Mouse (Mus musculus) cerebellum, adult 2 months (tissue): Measurements from ENCODE around the gene Col8a2. TPM values are rescaled to one million over a fixed set of nuclear protein-coding genes. Genes with fewer than 3 reads are reported as not detected.

Source experiments
- DNase-seq, 2 experiments: peaks; one replicate each; pipeline ENCODE4 v3.0.0; 2021
- H3K27ac ChIP-seq: fragments of 200-500 bp; 2 replicates; pipeline ENCODE4 v1.5.1; 2012; ENCODE audit warnings: low read length, control low read depth, inconsistent platforms; ENCODE audit not compliant: insufficient read depth
- H3K27me3 ChIP-seq: fragments of 200-500 bp; 2 replicates; pipeline ENCODE4 v1.6.1; 2012; ENCODE audit warnings: inconsistent platforms, mild to moderate bottlenecking, low read length, moderate library complexity; ENCODE audit not compliant: control insufficient read depth, insufficient read depth
- H3K4me1 ChIP-seq: fragments of 200-500 bp; 2 replicates; pipeline ENCODE4 v1.6.1; 2011; ENCODE audit warnings: low read length; ENCODE audit not compliant: control insufficient read depth, insufficient read depth
- H3K4me3 ChIP-seq: fragments of 200-500 bp; replicated peaks from 2 replicates; pipeline ENCODE3; 2011; ENCODE audit warnings: mild to moderate bottlenecking, low read depth, low read length, control low read depth; ENCODE audit not compliant: insufficient read depth
- CTCF ChIP-seq: fragments of 200-500 bp; IDR thresholded peaks from 2 replicates; pipeline ENCODE4 v1.5.1; 2011; ENCODE audit warnings: low read depth, mild to moderate bottlenecking, control low read depth, low read length, moderate library complexity, borderline replicate concordance; ENCODE audit not compliant: insufficient read depth
- POLR2A ChIP-seq: fragments of 200-500 bp; IDR thresholded peaks from 2 replicates; pipeline ENCODE4 v1.6.1; 2011; ENCODE audit warnings: low read length, control low read depth, borderline replicate concordance; ENCODE audit not compliant: insufficient read depth
- WGBS: fragments of 180-500 bp; shearing (Covaris S2); methylation state at CpG from one replicate; pipeline ENCODE4 v1.1.7; 2018; 5-methylcytosine and 5-hydroxymethylcytosine counted together
- polyA plus RNA-seq: library from polyadenylated mRNA; depleted of rRNA; stranded (reverse); fragments of >200 nt; gene quantifications from 2 replicates; pipeline ENCODE4 v1.2.3, GENCODE M21; 2012

The Col8a2 gene
- polyA plus RNA-seq, 1 experiment, result 0.93 TPM

- peak overlapping the region; percentile 46 for H3K4me3 ChIP-seq
- H3K27ac ChIP-seq, result peak overlapping the region; percentile 73
- H3K27me3 ChIP-seq, result no peaks in the 10 kb centered on the region
- WGBS, result 2% methylated on average over 34 of the region's 34 CpGs
- DNase-seq, result peak; percentile 78 to 79
- TF ChIP-seq POLR2A, result no peak
- peaks cover 7% of the 10 kb centered on the region for H3K4me1 ChIP-seq
These were observed 10.1 kb downstream of the Col8a2 start for GRCm38 (mm10) chr4:126296617-126297101.

GRCm38 (mm10) chr4:126300916-126301583 lies 14.5 kb downstream of the Col8a2 start:
- H3K4me1 ChIP-seq, result peaks cover 9% of the 10 kb centered on the region
- no peak overlapping the region for H3K27ac ChIP-seq
- DNase-seq, result no peak
- peak overlapping the region; percentile 9 for H3K4me3 ChIP-seq
- no peaks in the 10 kb centered on the region for H3K27me3 ChIP-seq
- WGBS, result 6% methylated on average over 49 of the region's 50 CpGs
- no peak for TF ChIP-seq CTCF
- no peak for TF ChIP-seq POLR2A

GRCm38 (mm10) chr4:126301584-126302309 lies 15.2 kb downstream of the Col8a2 start:
- Histone ChIP-seq H3K4me3 (peak overlapping the region; percentile 9), H3K27me3 (no peaks in the 10 kb centered on the region), H3K4me1 (peaks cover 9% of the 10 kb centered on the region), H3K27ac (no peak overlapping the region)
- WGBS, result 12% methylated on average over 27 of the region's 27 CpGs
- DNase-seq, result peak; percentile 59 to 60
- no peak for TF ChIP-seq CTCF
- TF ChIP-seq POLR2A, result no peak

- Histone ChIP-seq H3K27ac (no peak overlapping the region), H3K4me3 (no peak overlapping the region), H3K4me1 (peaks cover 5% of the 10 kb centered on the region), H3K27me3 (no peaks in the 10 kb centered on the region)
- no peak for DNase-seq
- peak; percentile 18; the same call in 1 of the 2 replicates for TF ChIP-seq CTCF
- TF ChIP-seq POLR2A, result no peak
- 60% methylated on average over 4 of the region's 4 CpGs for WGBS
These were observed 17.3 kb downstream of the Col8a2 start for GRCm38 (mm10) chr4:126303877-126304276.

- Histone ChIP-seq H3K27me3 (no peaks in the 10 kb centered on the region), H3K4me3 (no peak overlapping the region), H3K27ac (no peak overlapping the region), H3K4me1 (peaks cover 10% of the 10 kb centered on the region)
- DNase-seq, result no peak
- TF ChIP-seq CTCF (no peak), POLR2A (no peak)
- 95% methylated on average over 1 of the region's 1 CpGs for WGBS
These were observed 18.8 kb downstream of the Col8a2 start for GRCm38 (mm10) chr4:126305428-126305827.

- WGBS, result 89% methylated on average over 6 of the region's 6 CpGs
- H3K27ac ChIP-seq, result no peak overlapping the region
- TF ChIP-seq POLR2A, result no peak
- TF ChIP-seq CTCF, result no peak
These were observed 19.5 kb downstream of the Col8a2 start for GRCm38 (mm10) chr4:126306058-126306457.

GRCm38 (mm10) chr4:126306827-126307226 lies 20.2 kb downstream of the Col8a2 start:
- no peak for DNase-seq
- H3K27me3 ChIP-seq, result no peaks in the 10 kb centered on the region
- no peak overlapping the region for H3K4me3 ChIP-seq
- 32% methylated on average over 2 of the region's 2 CpGs for WGBS
- peaks cover 7% of the 10 kb centered on the region for H3K4me1 ChIP-seq
- no peak overlapping the region for H3K27ac ChIP-seq
- TF ChIP-seq POLR2A (no peak), CTCF (no peak)

More at GRCm38 (mm10) chr4:126306058-126306457, 19.5 kb downstream of the Col8a2 start:
- H3K4me1 ChIP-seq, result peaks cover 10% of the 10 kb centered on the region
- H3K27me3 ChIP-seq, result no peaks in the 10 kb centered on the region
- H3K4me3 ChIP-seq, result no peak overlapping the region
- DNase-seq, result no peak
